Comparison of ENCODE assay signal across 1 mouse cellular context in the genomic region with DNA sequence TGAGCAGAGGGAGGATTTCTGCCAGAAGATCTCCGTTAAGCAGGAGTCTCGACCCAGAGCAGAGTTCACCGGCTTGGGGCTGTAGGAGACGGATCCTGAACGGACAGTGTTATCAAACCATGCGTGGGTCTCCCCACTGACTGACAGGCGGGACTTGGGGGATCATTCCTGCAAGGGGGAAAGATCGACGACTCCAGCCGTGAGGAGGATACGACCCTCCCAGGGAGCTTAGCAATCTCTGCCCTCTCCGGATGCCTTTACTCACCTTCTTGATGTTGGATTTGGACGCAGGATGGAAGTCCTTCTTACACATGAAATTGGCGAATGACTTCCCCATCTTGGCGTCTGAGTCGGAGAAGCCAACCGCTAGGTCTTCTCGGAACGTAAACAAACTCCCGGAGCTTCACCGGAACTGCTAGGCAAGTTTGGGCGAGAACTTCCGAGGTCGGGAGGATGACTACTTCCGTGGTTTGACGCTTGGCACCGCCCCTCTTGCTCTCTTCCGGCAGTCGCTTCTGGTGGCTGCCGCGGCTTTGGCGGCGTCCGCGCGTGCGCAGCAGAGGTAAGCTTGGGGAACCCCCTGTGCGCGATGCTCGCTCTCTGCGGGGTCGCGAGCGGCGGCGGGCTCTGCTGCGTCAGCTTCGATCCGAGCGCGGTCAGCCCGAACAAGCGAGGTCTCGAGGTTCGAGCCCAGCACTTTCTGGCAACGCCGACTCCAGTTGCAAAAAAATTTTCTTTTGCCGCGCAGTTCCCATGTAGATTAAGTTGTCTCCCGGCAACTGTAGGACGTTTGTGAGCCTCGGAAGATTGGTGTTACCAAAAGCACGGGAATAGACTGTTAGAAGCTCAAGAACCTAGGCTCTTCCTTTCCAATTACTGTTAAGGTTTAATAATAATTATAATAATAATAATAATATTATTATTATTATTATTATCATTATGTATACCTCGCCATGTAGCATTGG.
TF ChIP-seq lines count a peak whose summit lies in the region.

Scrn3 (plus strand) TSS at position 450 of the 965 bp plus-strand sequence.
Cir1 (minus strand) TSS at position 550 of the 965 bp plus-strand sequence.

TF ChIP-seq in CH12.LX, 34 proteins besides CTCF, POLR2A, EP300 and RAD21 (continued from another document):
- TF ChIP-seq CHD1 (IDR thresholded peaks at IDR 0.05; ENCODE audit: low read depth, low read length), result no peak
- 0 out of 2 replicates have a peak, but pooled peaks have one; percentile 11 for TF ChIP-seq BHLHE40 (IDR thresholded peaks at IDR 0.05; ENCODE audit: low read depth, low read length)
- TF ChIP-seq MXI1 (IDR thresholded peaks at IDR 0.05; ENCODE audit: low read depth, low read length), result peak; percentile 80
- TF ChIP-seq NELFE (IDR thresholded peaks at IDR 0.05; ENCODE audit: low read depth, low read length), result peak; percentile 79
- no peak for TF ChIP-seq ZC3H11A (IDR thresholded peaks at IDR 0.05; ENCODE audit: low read depth, low read length)
- peak; percentile 60 for TF ChIP-seq TCF12 (IDR thresholded peaks at IDR 0.05; ENCODE audit: low read depth, low read length)
- TF ChIP-seq JUN (IDR thresholded peaks at IDR 0.05; ENCODE audit: insufficient read depth, low read depth, low read length), result no peak
- TF ChIP-seq NRF1 (IDR thresholded peaks at IDR 0.05; ENCODE audit: low read depth, low read length), result peak; percentile 94
- TF ChIP-seq RCOR1 (conservative IDR thresholded peaks at IDR 0.05; ENCODE audit: low read depth, low read length), result peak; percentile 84
- TF ChIP-seq ZNF384 (IDR thresholded peaks at IDR 0.05; ENCODE audit: low read depth, low read length), result no peak
- peak; percentile 93 for TF ChIP-seq HCFC1 (IDR thresholded peaks at IDR 0.05; ENCODE audit: low read depth, low read length)
- no peak for TF ChIP-seq PAX5 (IDR thresholded peaks at IDR 0.05; ENCODE audit: low read length)
- peak; percentile 94 for TF ChIP-seq SIN3A (IDR thresholded peaks at IDR 0.05; ENCODE audit: low read length)
- no peak for TF ChIP-seq TBP (conservative IDR thresholded peaks at IDR 0.05; ENCODE audit: low read depth, low read length)
- no peak; the same call in 1 of the 2 replicates for TF ChIP-seq IRF4 (IDR thresholded peaks at IDR 0.05; ENCODE audit: low read depth, low read length)
- TF ChIP-seq ZKSCAN1 (IDR thresholded peaks at IDR 0.05; ENCODE audit: borderline replicate concordance, low read depth, low read length), result no peak
- TF ChIP-seq SMC3 (IDR thresholded peaks at IDR 0.05; ENCODE audit: low read depth, low read length), result no peak
- no peak; the same call in 1 of the 2 replicates for TF ChIP-seq MYC (IDR thresholded peaks at IDR 0.05; ENCODE audit: low read depth, low read length)
- TF ChIP-seq MAZ (IDR thresholded peaks at IDR 0.05; ENCODE audit: low read depth, low read length), result no peak
- TF ChIP-seq MEF2A (IDR thresholded peaks at IDR 0.05; ENCODE audit: borderline replicate concordance, low read depth, low read length), result peak; percentile 24; the same call in 1 of the 2 replicates
- TF ChIP-seq JUND (conservative IDR thresholded peaks at IDR 0.05; ENCODE audit: low read depth, low read length), result no peak
- peak; percentile 13; the same call in 1 of the 2 replicates for TF ChIP-seq MAFK (IDR thresholded peaks at IDR 0.05; ENCODE audit: insufficient replicate concordance, low read length)
- TF ChIP-seq UBTF (IDR thresholded peaks at IDR 0.05; ENCODE audit: low read depth, low read length), result no peak
- TF ChIP-seq ELF1 (IDR thresholded peaks at IDR 0.05; ENCODE audit: low read depth, low read length), result peak; percentile 95
- peak; percentile 79; the same call in 1 of the 2 replicates for TF ChIP-seq POLR2AphosphoS2 (IDR thresholded peaks at IDR 0.05; ENCODE audit: low read depth, low read length)
- peak; percentile 96 for TF ChIP-seq KAT2A (IDR thresholded peaks at IDR 0.05; ENCODE audit: insufficient replicate concordance, low read length)
- no peak for TF ChIP-seq USF2 (conservative IDR thresholded peaks at IDR 0.05; ENCODE audit: low read depth, low read length)
- peak; percentile 52; the same call in 1 of the 2 replicates for TF ChIP-seq GABPA (IDR thresholded peaks at IDR 0.05; ENCODE audit: insufficient replicate concordance, low read depth, low read length)
- no peak for TF ChIP-seq USF1 (IDR thresholded peaks at IDR 0.05; ENCODE audit: low read depth, low read length)
